Mouse (Mus musculus): Measurements from ENCODE around the gene Syngr4. TPM values are rescaled to one million over a fixed set of nuclear protein-coding genes. Genes with fewer than 3 reads are reported as not detected.

Gene Syngr4
- polyA plus RNA-seq, 1 experiment from 2014 or later, result 1.4 TPM

- DNase-seq (ENCODE audit: low spot score), result no peak
These were observed 26.7 kb downstream of the Syngr4 start for GRCm38 (mm10) chr7:45869787-45870186.

GRCm38 (mm10) chr7:45869107-45869670 lies 27.3 kb downstream of the Syngr4 start:
- DNase-seq (ENCODE audit: low spot score), result no peak

DNA sequence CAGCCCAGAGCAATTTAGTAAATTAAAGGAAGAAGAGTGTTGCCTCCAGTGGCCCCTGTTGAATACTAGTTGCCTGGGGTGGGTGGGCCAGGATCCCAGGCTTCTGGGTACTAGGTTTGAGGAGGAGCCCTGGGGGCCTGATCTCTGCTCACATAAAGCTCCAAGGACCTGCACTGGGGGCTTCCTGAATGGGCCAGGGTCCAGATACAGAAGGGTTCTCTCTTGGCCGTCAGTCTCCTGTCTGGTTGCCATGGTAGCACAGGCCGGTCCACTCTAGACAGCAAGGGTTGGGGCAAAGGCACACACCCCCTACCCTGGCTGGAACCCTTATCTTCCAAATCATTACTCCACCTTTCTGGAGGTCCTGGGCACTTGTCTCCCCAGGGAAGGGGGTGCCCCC lies 28.6 kb downstream of the Syngr4 start:
- DNase-seq (ENCODE audit: low spot score), result no peak

GRCm38 (mm10) chr7:45865925-45866910 lies 30.3 kb downstream of the Syngr4 start:
- DNase-seq (ENCODE audit: low spot score), result peak; percentile 93

DNA sequence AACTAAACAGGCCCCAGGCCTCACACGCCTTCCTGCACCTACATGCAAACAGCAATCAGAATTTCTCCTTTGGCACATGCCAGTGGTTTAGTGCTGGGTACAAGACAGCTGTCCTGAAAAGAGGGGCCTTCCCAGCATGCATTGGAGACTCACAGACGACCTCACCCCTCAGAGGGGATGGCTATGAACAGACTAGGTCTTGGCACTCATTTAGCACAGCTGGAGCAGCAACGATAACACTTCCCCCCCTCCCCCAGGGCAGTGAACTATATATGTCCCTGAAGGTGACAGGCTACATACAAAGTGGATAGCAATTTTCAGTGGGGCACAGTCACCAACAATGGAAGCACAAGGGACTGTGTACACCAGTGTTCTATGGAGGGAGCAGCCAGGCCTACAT lies 32.1 kb downstream of the Syngr4 start:
- DNase-seq (ENCODE audit: low spot score), result no peak

DNA sequence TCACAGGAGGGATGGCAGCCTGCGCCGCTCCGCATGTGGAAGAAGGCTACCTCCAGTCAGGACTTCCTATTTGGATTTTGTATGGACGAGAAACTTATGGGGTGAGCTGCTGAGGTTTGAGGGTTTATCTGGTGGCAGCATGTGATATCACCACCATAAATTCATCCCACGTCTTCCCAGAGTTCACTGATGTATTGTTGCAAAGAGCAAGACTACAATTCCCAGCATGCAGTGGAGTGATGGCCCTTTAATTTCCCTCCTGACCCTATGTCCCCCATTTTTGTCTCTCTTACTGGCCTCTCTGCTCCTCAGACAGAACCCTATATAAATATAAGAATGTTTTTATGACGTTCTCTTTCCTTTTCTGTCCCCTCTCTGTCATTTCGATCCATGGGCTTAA lies 33.7 kb downstream of the Syngr4 start:
- no peak for DNase-seq (ENCODE audit: low spot score)

- no peak for DNase-seq (ENCODE audit: low spot score)
These were observed 37.5 kb downstream of the Syngr4 start for GRCm38 (mm10) chr7:45859008-45859407.

- DNase-seq (ENCODE audit: low spot score), result no peak
These were observed 39.3 kb downstream of the Syngr4 start for GRCm38 (mm10) chr7:45856950-45857901.

- DNase-seq (ENCODE audit: low spot score), result no peak
These were observed 43.4 kb downstream of the Syngr4 start for GRCm38 (mm10) chr7:45853089-45853488.

DNA sequence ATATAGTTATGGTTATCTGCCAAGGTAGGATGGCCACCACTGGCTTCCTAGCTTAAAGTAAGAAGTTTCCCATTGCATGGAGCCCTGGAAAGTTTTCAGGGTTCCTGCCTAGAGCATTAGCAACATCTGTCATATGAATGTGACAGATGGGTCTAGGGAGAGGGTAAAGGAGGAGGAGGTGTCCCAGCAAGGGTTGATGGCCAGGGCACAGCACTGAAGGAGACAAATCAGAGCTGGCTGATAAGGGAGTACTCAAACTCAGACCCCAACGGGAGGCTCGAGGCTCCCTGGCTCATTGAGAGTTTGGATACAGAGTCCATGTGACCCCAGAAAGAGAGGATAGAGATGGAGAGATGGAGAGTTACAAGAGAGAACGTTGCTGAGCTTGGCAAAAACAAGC lies 45.9 kb downstream of the Syngr4 start:
- DNase-seq (ENCODE audit: low spot score), result no peak

- DNase-seq (ENCODE audit: low spot score), result no peak
These were observed 48.0 kb downstream of the Syngr4 start for GRCm38 (mm10) chr7:45848447-45849027.

GRCm38 (mm10) chr7:45842950-45843744 lies 53.4 kb downstream of the Syngr4 start:
- no peak for DNase-seq (ENCODE audit: low spot score)

Other genes with a start within 250 kb of the Syngr4 start
- gene Fut2, start 230.3 kb downstream of the Syngr4 start, polyA plus RNA-seq (2015; fragmentation: Nextera tagmentation; extraction: Ambion mirVana), result 0.44 and 0.52 TPM in 2 replicates
- gene Ntn5, start 212.7 kb downstream of the Syngr4 start, polyA plus RNA-seq (2015; fragmentation: Nextera tagmentation; extraction: Ambion mirVana), result 0.73 and 0.76 TPM in 2 replicates
- gene Sec1, start 202.3 kb downstream of the Syngr4 start, polyA plus RNA-seq (2015; fragmentation: Nextera tagmentation; extraction: Ambion mirVana), result 0.30 and 0.53 TPM in 2 replicates
- 0.35 and 0.36 TPM in 2 replicates for gene Car11, start 196.9 kb downstream of the Syngr4 start, polyA plus RNA-seq (2015; fragmentation: Nextera tagmentation; extraction: Ambion mirVana)
- 10.6 and 13.4 TPM in 2 replicates for gene Dbp, start 191.6 kb downstream of the Syngr4 start, polyA plus RNA-seq (2015; fragmentation: Nextera tagmentation; extraction: Ambion mirVana)
- 1,315 and 1,426 TPM in 2 replicates for gene Rpl18, start 181.3 kb downstream of the Syngr4 start, polyA plus RNA-seq (2015; fragmentation: Nextera tagmentation; extraction: Ambion mirVana)
- 19.8 and 21.8 TPM in 2 replicates for gene Sphk2, start 178.7 kb downstream of the Syngr4 start, polyA plus RNA-seq (2015; fragmentation: Nextera tagmentation; extraction: Ambion mirVana)
- gene Fam83e, start 175.5 kb downstream of the Syngr4 start, polyA plus RNA-seq (2015; fragmentation: Nextera tagmentation; extraction: Ambion mirVana), result 0.50 and 0.66 TPM in 2 replicates
- not detected in 2 replicates for gene Spaca4, start 170.9 kb downstream of the Syngr4 start, polyA plus RNA-seq (2015; fragmentation: Nextera tagmentation; extraction: Ambion mirVana)
- gene Lmtk3, start 113.0 kb downstream of the Syngr4 start, polyA plus RNA-seq (2015; fragmentation: Nextera tagmentation; extraction: Ambion mirVana), result not detected in 2 replicates
- gene Sult2b1, start 112.0 kb downstream of the Syngr4 start, polyA plus RNA-seq (2015; fragmentation: Nextera tagmentation; extraction: Ambion mirVana), result 4.1 and 5.8 TPM in 2 replicates
- 96.3 and 98.0 TPM in 2 replicates for gene Cyth2, start 82.1 kb downstream of the Syngr4 start, polyA plus RNA-seq (2015; fragmentation: Nextera tagmentation; extraction: Ambion mirVana)
- 0.10 and 0.31 TPM in 2 replicates for gene Kcnj14, start 71.9 kb downstream of the Syngr4 start, polyA plus RNA-seq (2015; fragmentation: Nextera tagmentation; extraction: Ambion mirVana)
- 48.7 and 50.8 TPM in 2 replicates for gene Grwd1, start 65.8 kb downstream of the Syngr4 start, polyA plus RNA-seq (2015; fragmentation: Nextera tagmentation; extraction: Ambion mirVana)
- 35.8 and 38.7 TPM in 2 replicates for gene Kdelr1, start 23.9 kb downstream of the Syngr4 start, polyA plus RNA-seq (2015; fragmentation: Nextera tagmentation; extraction: Ambion mirVana)
- 0.13 and 0.23 TPM in 2 replicates for gene Grin2d, start 18.3 kb downstream of the Syngr4 start, polyA plus RNA-seq (2015; fragmentation: Nextera tagmentation; extraction: Ambion mirVana)
- gene Tmem143, start 227 bp upstream of the Syngr4 start, polyA plus RNA-seq (2015; fragmentation: Nextera tagmentation; extraction: Ambion mirVana), result 4.3 and 4.6 TPM in 2 replicates
- gene Emp3, start 24.7 kb upstream of the Syngr4 start, polyA plus RNA-seq (2015; fragmentation: Nextera tagmentation; extraction: Ambion mirVana), result 262 and 266 TPM in 2 replicates
- gene Ccdc114, start 27.4 kb upstream of the Syngr4 start, polyA plus RNA-seq (2015; fragmentation: Nextera tagmentation; extraction: Ambion mirVana), result 2.3 and 2.6 TPM in 2 replicates
- gene Abcc6, start 133.6 kb upstream of the Syngr4 start, polyA plus RNA-seq (2015; fragmentation: Nextera tagmentation; extraction: Ambion mirVana), result 0.13 TPM in 1 of 2 replicates, not detected in the other
- gene Nomo1, start 137.0 kb upstream of the Syngr4 start, polyA plus RNA-seq (2015; fragmentation: Nextera tagmentation; extraction: Ambion mirVana), result 24.9 and 29.7 TPM in 2 replicates
- 0.05 and 0.10 TPM in 2 replicates for gene Kcnj11, start 204.1 kb upstream of the Syngr4 start, polyA plus RNA-seq (2015; fragmentation: Nextera tagmentation; extraction: Ambion mirVana)

All from thymus, postnatal 0 days (tissue).